Mouse (Mus musculus) megakaryocyte-erythroid progenitor cell, adult 5-6 weeks (primary cell): ENCODE measurements around the gene Trappc6b. TPM values are rescaled to one million over a fixed set of nuclear protein-coding genes. Genes with fewer than 3 reads are reported as not detected.
"Not testable (repeated sequence)": the region's sequence is repeated elsewhere in the genome, so short reads cannot be mapped to it uniquely, and the experiment has no call there.

Experiments
- ATAC-seq: replicated peaks from 2 replicates; pipeline ENCODE4 v1.8.0; 2016; ENCODE audit warnings: mild to moderate bottlenecking, inconsistent platforms; ENCODE audit not compliant: severe bottlenecking, poor library complexity, low FRiP score, low TSS enrichment
- total RNA-seq, 2 experiments: library from RNA; stranded (forward) in 1 of 2; stranded (reverse) in 1 of 2; fragments of 200-1000, 215-1000 nt in 1 of 2; fragments of >200 nt in 1 of 2; fragmentation: Nextera tagmentation in 1 of 2; gene quantifications; 2 replicates each; pipeline ENCODE4 v1.2.3; 2014 to 2017

Gene Trappc6b
- total RNA-seq, 2 experiments from 2014 or later, result 39.4 to 68.1 TPM

GRCm38 (mm10) chr12:59058242-59058641 lies 3.0 kb downstream of the Trappc6b start:
- not testable (repeated sequence) for ATAC-seq

GRCm38 (mm10) chr12:59056222-59056621 lies 5.0 kb downstream of the Trappc6b start:
- no peak for ATAC-seq

GRCm38 (mm10) chr12:59055196-59055850 lies 5.9 kb downstream of the Trappc6b start:
- no peak for ATAC-seq

GRCm38 (mm10) chr12:59053976-59054375 lies 7.3 kb downstream of the Trappc6b start:
- no peak for ATAC-seq

GRCm38 (mm10) chr12:59053166-59053565 lies 8.1 kb downstream of the Trappc6b start:
- ATAC-seq, result peak; percentile 95

- no peak for ATAC-seq
Observed at GRCm38 (mm10) chr12:59052470-59052869, 8.8 kb downstream of the Trappc6b start.

GRCm38 (mm10) chr12:59040851-59041250 lies 20.4 kb downstream of the Trappc6b start:
- peak; percentile 74 for ATAC-seq

- ATAC-seq, result peak; percentile 88
Observed at GRCm38 (mm10) chr12:59039971-59040844, 21.1 kb downstream of the Trappc6b start.

- ATAC-seq, result no peak
Observed at GRCm38 (mm10) chr12:59039162-59039970, 21.9 kb downstream of the Trappc6b start.

- 0 out of 2 replicates have a peak, but pooled peaks have one; percentile 65 for ATAC-seq
Observed at GRCm38 (mm10) chr12:59032101-59032500, 29.2 kb downstream of the Trappc6b start.

GRCm38 (mm10) chr12:59021306-59021705 lies 40.0 kb downstream of the Trappc6b start:
- no peak for ATAC-seq

- ATAC-seq, result no peak
Observed at GRCm38 (mm10) chr12:59019891-59020290, 41.4 kb downstream of the Trappc6b start.

GRCm38 (mm10) chr12:59017970-59018369 lies 43.3 kb downstream of the Trappc6b start:
- ATAC-seq, result no peak

GRCm38 (mm10) chr12:59013234-59013633 lies 48.0 kb downstream of the Trappc6b start, which contains the start of gene Gemin2:
TSS of gene Gemin2 (plus strand) at chr12:59013393.
- peak; percentile 81 for ATAC-seq

- no peak for ATAC-seq
Observed at GRCm38 (mm10) chr12:59012710-59013091, 48.6 kb downstream of the Trappc6b start.

GRCm38 (mm10) chr12:59011844-59012709 lies 49.2 kb downstream of the Trappc6b start, which contains the start of gene Sec23a:
TSS of gene Sec23a (minus strand) at chr12:59012017.
- peak; percentile 84 for ATAC-seq

- peak; percentile 66 for ATAC-seq
Observed at GRCm38 (mm10) chr12:59011275-59011843, 49.9 kb downstream of the Trappc6b start.

GRCm38 (mm10) chr12:59010482-59010881 lies 50.8 kb downstream of the Trappc6b start:
- no peak for ATAC-seq
